Mouse (Mus musculus): Measurements from ENCODE around the gene Ntn1. TPM values are rescaled to one million over a fixed set of nuclear protein-coding genes. Genes with fewer than 3 reads are reported as not detected.

The Ntn1 gene
- polyA plus RNA-seq, 1 experiment, result 7.6 TPM

- H3K4me3 ChIP-seq (ENCODE audit: insufficient read depth, low read depth, low read length), result no peak overlapping the region
- H3K4me1 ChIP-seq (ENCODE audit: control insufficient read depth, insufficient read depth, insufficient read length, low read length), result 0 out of 2 replicates have a peak, but pooled peaks cover 5% of the 10 kb centered on the region
- no peak overlapping the region for H3K27ac ChIP-seq (replicated peaks; ENCODE audit: low read depth, low read length)
Measured at GRCm38 (mm10) chr11:68302323-68302722, 98.3 kb downstream of the Ntn1 start.

- Histone ChIP-seq H3K4me3 (ENCODE audit: insufficient read depth, low read depth, low read length) (no peak overlapping the region), H3K4me1 (ENCODE audit: control insufficient read depth, insufficient read depth, insufficient read length, low read length) (0 out of 2 replicates have a peak, but pooled peaks cover 5% of the 10 kb centered on the region), H3K27ac (replicated peaks; ENCODE audit: low read depth, low read length) (no peak overlapping the region)
Measured at GRCm38 (mm10) chr11:68301660-68302059, 99.0 kb downstream of the Ntn1 start.

GRCm38 (mm10) chr11:68295474-68295873 lies 105.1 kb downstream of the Ntn1 start:
- Histone ChIP-seq H3K4me3 (ENCODE audit: insufficient read depth, low read depth, low read length) (no peak overlapping the region), H3K4me1 (ENCODE audit: control insufficient read depth, insufficient read depth, insufficient read length, low read length) (0 out of 2 replicates have a peak, but pooled peaks cover 3% of the 10 kb centered on the region), H3K27ac (replicated peaks; ENCODE audit: low read depth, low read length) (no peak overlapping the region)

- no peak overlapping the region for H3K27ac ChIP-seq (replicated peaks; ENCODE audit: low read depth, low read length)
Measured at GRCm38 (mm10) chr11:68290631-68291030, 110.0 kb downstream of the Ntn1 start.

GRCm38 (mm10) chr11:68287331-68287730 lies 113.3 kb downstream of the Ntn1 start:
- Histone ChIP-seq H3K27ac (replicated peaks; ENCODE audit: low read depth, low read length) (peak overlapping the region; percentile 87; the same call in 1 of the 2 replicates), H3K4me1 (ENCODE audit: control insufficient read depth, insufficient read depth, insufficient read length, low read length) (peaks cover 13% of the 10 kb centered on the region; the same call in 1 of the 2 replicates), H3K4me3 (ENCODE audit: insufficient read depth, low read depth, low read length) (no peak overlapping the region)

More at GRCm38 (mm10) chr11:68290631-68291030, 110.0 kb downstream of the Ntn1 start:
- H3K4me1 ChIP-seq (ENCODE audit: control insufficient read depth, insufficient read depth, insufficient read length, low read length), result peaks cover 13% of the 10 kb centered on the region; the same call in 1 of the 2 replicates
- no peak overlapping the region for H3K4me3 ChIP-seq (ENCODE audit: insufficient read depth, low read depth, low read length)

- Histone ChIP-seq H3K27ac (replicated peaks; ENCODE audit: low read depth, low read length) (peak overlapping the region; percentile 87), H3K4me1 (ENCODE audit: control insufficient read depth, insufficient read depth, insufficient read length, low read length) (peaks cover 13% of the 10 kb centered on the region; the same call in 1 of the 2 replicates), H3K4me3 (ENCODE audit: insufficient read depth, low read depth, low read length) (no peak overlapping the region)
Measured at GRCm38 (mm10) chr11:68286142-68286808, 114.3 kb downstream of the Ntn1 start.

- H3K4me1 ChIP-seq (ENCODE audit: control insufficient read depth, insufficient read depth, insufficient read length, low read length), result peaks cover 18% of the 10 kb centered on the region; the same call in 1 of the 2 replicates
- no peak overlapping the region for H3K4me3 ChIP-seq (ENCODE audit: insufficient read depth, low read depth, low read length)
- H3K27ac ChIP-seq (replicated peaks; ENCODE audit: low read depth, low read length), result peak overlapping the region; percentile 87
Measured at GRCm38 (mm10) chr11:68285754-68286141, 114.9 kb downstream of the Ntn1 start.

GRCm38 (mm10) chr11:68280001-68280510 lies 120.6 kb downstream of the Ntn1 start:
- H3K4me3 ChIP-seq (ENCODE audit: insufficient read depth, low read depth, low read length), result no peak overlapping the region
- H3K4me1 ChIP-seq (ENCODE audit: control insufficient read depth, insufficient read depth, insufficient read length, low read length), result peaks cover 17% of the 10 kb centered on the region
- no peak overlapping the region for H3K27ac ChIP-seq (replicated peaks; ENCODE audit: low read depth, low read length)

GRCm38 (mm10) chr11:68276945-68277344 lies 123.7 kb downstream of the Ntn1 start:
- Histone ChIP-seq H3K4me1 (ENCODE audit: control insufficient read depth, insufficient read depth, insufficient read length, low read length) (peaks cover 17% of the 10 kb centered on the region), H3K4me3 (ENCODE audit: insufficient read depth, low read depth, low read length) (no peak overlapping the region), H3K27ac (replicated peaks; ENCODE audit: low read depth, low read length) (no peak overlapping the region)

- no peak overlapping the region for H3K4me3 ChIP-seq (ENCODE audit: insufficient read depth, low read depth, low read length)
- no peak overlapping the region for H3K27ac ChIP-seq (replicated peaks; ENCODE audit: low read depth, low read length)
- H3K4me1 ChIP-seq (ENCODE audit: control insufficient read depth, insufficient read depth, insufficient read length, low read length), result peaks cover 4% of the 10 kb centered on the region
Measured at GRCm38 (mm10) chr11:68274331-68274811, 126.3 kb downstream of the Ntn1 start.

- Histone ChIP-seq H3K4me3 (ENCODE audit: insufficient read depth, low read depth, low read length) (no peak overlapping the region), H3K27ac (replicated peaks; ENCODE audit: low read depth, low read length) (no peak overlapping the region), H3K4me1 (ENCODE audit: control insufficient read depth, insufficient read depth, insufficient read length, low read length) (peaks cover 2% of the 10 kb centered on the region; the same call in 1 of the 2 replicates)
Measured at GRCm38 (mm10) chr11:68273855-68274254, 126.8 kb downstream of the Ntn1 start.

GRCm38 (mm10) chr11:68270730-68271467 lies 129.7 kb downstream of the Ntn1 start:
- Histone ChIP-seq H3K4me1 (ENCODE audit: control insufficient read depth, insufficient read depth, insufficient read length, low read length) (no peaks in the 10 kb centered on the region), H3K27ac (replicated peaks; ENCODE audit: low read depth, low read length) (no peak overlapping the region), H3K4me3 (ENCODE audit: insufficient read depth, low read depth, low read length) (no peak overlapping the region)

- no peak overlapping the region for H3K27ac ChIP-seq (replicated peaks; ENCODE audit: low read depth, low read length)
- peaks cover 12% of the 10 kb centered on the region for H3K4me1 ChIP-seq (ENCODE audit: control insufficient read depth, insufficient read depth, insufficient read length, low read length)
- H3K4me3 ChIP-seq (ENCODE audit: insufficient read depth, low read depth, low read length), result no peak overlapping the region
Measured at GRCm38 (mm10) chr11:68264276-68264675, 136.3 kb downstream of the Ntn1 start.

GRCm38 (mm10) chr11:68263100-68263499 lies 137.5 kb downstream of the Ntn1 start:
- H3K4me1 ChIP-seq (ENCODE audit: control insufficient read depth, insufficient read depth, insufficient read length, low read length), result peaks cover 12% of the 10 kb centered on the region
- no peak overlapping the region for H3K4me3 ChIP-seq (ENCODE audit: insufficient read depth, low read depth, low read length)
- no peak overlapping the region for H3K27ac ChIP-seq (replicated peaks; ENCODE audit: low read depth, low read length)

GRCm38 (mm10) chr11:68261162-68261892 lies 139.3 kb downstream of the Ntn1 start:
- 0 out of 2 replicates have a peak overlapping the region, but pooled peaks have one; percentile 8 for H3K27ac ChIP-seq (replicated peaks; ENCODE audit: low read depth, low read length)
- no peak overlapping the region for H3K4me3 ChIP-seq (ENCODE audit: insufficient read depth, low read depth, low read length)
- H3K4me1 ChIP-seq (ENCODE audit: control insufficient read depth, insufficient read depth, insufficient read length, low read length), result peaks cover 12% of the 10 kb centered on the region
